Mouse (Mus musculus) limb, embryonic 10.5 days (tissue): ENCODE data around the gene Cabp4. TPM values are rescaled to one million over a fixed set of nuclear protein-coding genes. Genes with fewer than 3 reads are reported as not detected.
A peak's percentile ranks its signal among the peaks of the same experiment; 100 is the strongest.
"Not testable (repeated sequence)": the region's sequence is repeated elsewhere in the genome, so short reads cannot be mapped to it uniquely, and the experiment has no call there.

Source experiments
- DNase-seq: peaks from one replicate; pipeline ENCODE4 v3.0.0-alpha.2; 2017; ENCODE audit warnings: low spot score
- H3K27ac ChIP-seq: fragments of 300-500 bp; sonication (generic); 2 replicates; pipeline ENCODE4 v1.5.1; 2016; ENCODE audit warnings: mild to moderate bottlenecking
- H3K27me3 ChIP-seq: fragments of 300-500 bp; sonication (generic); 2 replicates; pipeline ENCODE4 v1.6.1; 2016; ENCODE audit warnings: low read depth, mild to moderate bottlenecking; ENCODE audit not compliant: poor library complexity, severe bottlenecking
- H3K36me3 ChIP-seq: fragments of 300-500 bp; sonication (generic); 2 replicates; pipeline ENCODE4 v1.6.1; 2016; ENCODE audit warnings: mild to moderate bottlenecking, moderate library complexity
- H3K4me1 ChIP-seq: fragments of 300-500 bp; sonication (generic); 2 replicates; pipeline ENCODE4 v1.6.1; 2016
- H3K4me3 ChIP-seq: fragments of 300-500 bp; sonication (generic); 2 replicates; pipeline ENCODE4 v1.5.1; 2016; ENCODE audit warnings: mild to moderate bottlenecking, moderate library complexity
- H3K9me3 ChIP-seq: fragments of 300-500 bp; sonication (generic); replicated peaks from 2 replicates; pipeline ENCODE4 v1.6.1; 2016; ENCODE audit warnings: mild to moderate bottlenecking
- WGBS: fragments of 180-500 bp; shearing (Covaris S2); methylation state at CpG from one replicate; pipeline ENCODE4 v1.1.7; 2016; 5-methylcytosine and 5-hydroxymethylcytosine counted together
- polyA plus RNA-seq: library from polyadenylated mRNA; unstranded; fragments of >200 nt; fragmentation: Nextera tagmentation; extraction: Ambion mirVana; gene quantifications from 2 replicates; pipeline ENCODE4 v1.2.1, GENCODE M21; 2016

The Cabp4 gene
- polyA plus RNA-seq, 1 experiment from 2014 or later: 0.15 TPM

GRCm38 (mm10) chr19:4136463-4136862 is 7.4 kb downstream of the Cabp4 start:
- WGBS: 83% methylated on average over 5 of the region's 5 CpGs
- Histone ChIP-seq H3K36me3 (peaks cover 22% of the 10 kb centered on the region), H3K27me3 (peaks cover 4% of the 10 kb centered on the region; the same call in 1 of the 2 replicates), H3K9me3 (no peaks in the 10 kb centered on the region), H3K27ac (no peak overlapping the region), H3K4me1 (no peaks in the 10 kb centered on the region), H3K4me3 (no peak overlapping the region)
- no peak for DNase-seq

DNA sequence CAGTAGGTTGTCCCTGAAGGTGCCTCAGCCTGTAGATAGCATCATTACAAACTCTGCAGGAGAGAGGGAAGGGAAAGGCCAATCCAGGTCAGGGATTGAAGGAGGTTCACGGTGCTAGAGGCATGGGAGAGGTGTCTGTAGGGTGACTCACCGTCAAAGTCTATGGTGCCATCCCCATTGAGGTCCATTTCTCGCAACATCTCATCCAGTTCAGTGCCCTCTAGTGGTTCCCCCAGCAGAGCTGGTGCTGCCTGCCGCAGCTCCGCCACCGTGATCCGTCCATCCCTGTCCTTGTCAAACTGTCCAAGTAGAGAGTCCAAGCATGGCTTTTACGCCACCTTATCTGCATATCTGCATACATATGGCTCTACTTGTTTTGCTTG is 7.9 kb downstream of the Cabp4 start:
- H3K36me3 ChIP-seq: peaks cover 27% of the 10 kb centered on the region
- not testable (repeated sequence) for DNase-seq, H3K9me3 ChIP-seq, H3K4me1 ChIP-seq, H3K27ac ChIP-seq, H3K4me3 ChIP-seq, H3K27me3 ChIP-seq
- WGBS: 30% methylated on average over 8 of the region's 8 CpGs

GRCm38 (mm10) chr19:4135229-4135962 is 8.4 kb downstream of the Cabp4 start:
- not testable (repeated sequence) for H3K9me3 ChIP-seq, DNase-seq, H3K4me3 ChIP-seq, H3K27me3 ChIP-seq, H3K4me1 ChIP-seq, H3K27ac ChIP-seq
- 87% methylated on average over 6 of the region's 6 CpGs for WGBS
- H3K36me3 ChIP-seq: peaks cover 32% of the 10 kb centered on the region

- H3K4me3 ChIP-seq: no peak overlapping the region
- H3K9me3 ChIP-seq: no peaks in the 10 kb centered on the region
- H3K27ac ChIP-seq: no peak overlapping the region
- no peaks in the 10 kb centered on the region for H3K4me1 ChIP-seq
- peaks cover 4% of the 10 kb centered on the region; the same call in 1 of the 2 replicates for H3K27me3 ChIP-seq
- WGBS: 90% methylated on average over 4 of the region's 4 CpGs
- H3K36me3 ChIP-seq: peaks cover 43% of the 10 kb centered on the region
- DNase-seq: no peak
Measured at GRCm38 (mm10) chr19:4134354-4134753, 9.5 kb downstream of the Cabp4 start.

- H3K4me1 ChIP-seq: peaks cover 10% of the 10 kb centered on the region
- H3K27ac ChIP-seq: no peak overlapping the region
- no peaks in the 10 kb centered on the region for H3K9me3 ChIP-seq
- H3K27me3 ChIP-seq: peaks cover 2% of the 10 kb centered on the region; the same call in 1 of the 2 replicates
- DNase-seq: no peak
- WGBS: 85% methylated on average over 2 of the region's 2 CpGs
- H3K4me3 ChIP-seq: no peak overlapping the region
- peaks cover 64% of the 10 kb centered on the region for H3K36me3 ChIP-seq
Measured at GRCm38 (mm10) chr19:4131768-4132167, 12.1 kb downstream of the Cabp4 start.

- Histone ChIP-seq H3K27me3 (no peaks in the 10 kb centered on the region), H3K36me3 (peaks cover 64% of the 10 kb centered on the region), H3K4me1 (peaks cover 15% of the 10 kb centered on the region), H3K4me3 (no peak overlapping the region; the same call in 1 of the 2 replicates), H3K27ac (no peak overlapping the region), H3K9me3 (no peaks in the 10 kb centered on the region)
- WGBS: 87% methylated on average over 5 of the region's 5 CpGs
- no peak for DNase-seq
Measured at GRCm38 (mm10) chr19:4131075-4131474, 12.8 kb downstream of the Cabp4 start.

DNA sequence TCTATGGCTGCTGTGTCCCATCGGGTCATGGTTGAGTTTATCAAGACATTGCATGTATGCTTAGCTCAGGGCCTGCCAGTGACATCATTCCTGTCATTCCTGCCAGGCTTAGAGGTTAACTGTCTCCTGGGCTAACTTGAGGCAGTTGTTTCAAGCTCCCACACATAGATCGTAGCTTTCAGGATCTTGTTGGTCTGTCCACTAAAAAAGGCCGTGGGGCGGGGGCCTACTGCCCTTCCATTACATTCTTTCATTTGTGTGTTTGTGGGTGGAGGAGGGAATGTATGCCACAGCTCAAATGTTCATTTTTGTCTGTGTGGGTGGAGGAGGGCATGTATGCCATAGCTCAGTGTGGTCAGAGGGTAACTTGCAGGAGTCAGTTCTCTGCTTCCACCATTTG is 13.7 kb downstream of the Cabp4 start:
- no peak for DNase-seq
- Histone ChIP-seq H3K4me1 (peaks cover 18% of the 10 kb centered on the region), H3K4me3 (no peak overlapping the region), H3K9me3 (no peaks in the 10 kb centered on the region), H3K27ac (no peak overlapping the region), H3K36me3 (peaks cover 64% of the 10 kb centered on the region), H3K27me3 (no peaks in the 10 kb centered on the region)
- 95% methylated on average over 4 of the region's 4 CpGs for WGBS

DNA sequence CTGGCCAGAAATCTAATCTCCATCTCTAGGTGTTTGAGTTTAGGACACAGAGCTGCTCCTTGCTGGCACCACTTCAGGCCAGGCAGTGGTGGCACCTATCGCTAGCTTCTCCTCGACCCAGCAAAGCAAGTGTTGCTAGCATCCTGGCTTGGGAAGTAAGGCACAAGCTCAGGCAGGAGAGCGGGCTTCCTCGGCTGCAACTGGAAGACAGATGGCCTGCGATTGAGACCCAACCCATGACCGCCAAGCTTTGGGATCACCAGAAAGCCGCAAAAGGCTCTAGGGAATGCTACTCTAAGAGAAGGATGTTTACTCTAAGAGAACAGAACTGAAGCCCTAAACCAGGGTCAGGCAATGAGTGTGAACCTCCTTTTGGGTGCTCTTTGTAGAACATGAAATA is 14.4 kb downstream of the Cabp4 start:
- Histone ChIP-seq H3K27ac (no peak overlapping the region), H3K9me3 (no peaks in the 10 kb centered on the region), H3K27me3 (no peaks in the 10 kb centered on the region), H3K4me1 (peaks cover 24% of the 10 kb centered on the region), H3K36me3 (peaks cover 64% of the 10 kb centered on the region), H3K4me3 (no peak overlapping the region)
- WGBS: 91% methylated on average over 7 of the region's 7 CpGs
- no peak for DNase-seq

DNA sequence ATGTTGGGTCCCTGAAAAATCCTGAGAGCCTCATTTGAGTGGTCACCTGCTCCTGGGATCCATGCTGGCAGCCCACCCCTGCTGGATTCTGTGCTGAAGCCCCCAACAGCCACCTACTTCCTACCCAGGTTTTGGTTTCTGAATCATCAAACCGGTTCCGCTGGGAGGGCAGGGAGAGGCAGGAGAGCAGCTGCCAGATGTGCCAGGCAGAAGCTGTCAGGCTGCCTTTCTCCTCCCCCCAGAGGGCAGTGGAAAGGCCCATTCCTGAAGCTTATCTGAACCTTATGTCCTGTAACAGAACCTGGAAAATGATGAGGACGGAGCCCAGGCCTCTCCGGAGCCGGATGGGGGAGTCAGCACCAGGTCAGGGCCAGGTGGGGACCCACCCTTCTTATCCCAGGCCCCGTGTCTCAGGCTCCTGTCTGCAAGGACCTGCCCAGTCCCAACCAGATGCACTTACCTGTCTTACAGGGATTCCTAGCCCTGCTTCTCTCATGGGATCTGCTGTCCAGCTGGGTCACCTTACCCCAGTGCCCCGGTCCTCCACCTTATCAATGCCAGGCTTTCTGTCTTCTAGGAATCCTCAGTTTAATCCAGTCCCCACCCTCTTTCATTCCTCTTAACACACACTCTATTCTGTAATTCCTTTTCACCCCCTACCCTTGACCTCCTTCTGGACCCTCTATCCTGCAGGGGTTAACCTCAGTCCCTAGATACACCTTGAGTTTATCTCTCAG is 16.9 kb downstream of the Cabp4 start:
- no peaks in the 10 kb centered on the region for H3K9me3 ChIP-seq
- H3K27me3 ChIP-seq: no peaks in the 10 kb centered on the region
- DNase-seq: no peak
- 60% methylated on average over 7 of the region's 7 CpGs for WGBS
- H3K4me3 ChIP-seq: peak overlapping the region; percentile 82
- H3K27ac ChIP-seq: peak overlapping the region; percentile 92
- H3K36me3 ChIP-seq: peaks cover 47% of the 10 kb centered on the region
- peaks cover 30% of the 10 kb centered on the region for H3K4me1 ChIP-seq

DNA sequence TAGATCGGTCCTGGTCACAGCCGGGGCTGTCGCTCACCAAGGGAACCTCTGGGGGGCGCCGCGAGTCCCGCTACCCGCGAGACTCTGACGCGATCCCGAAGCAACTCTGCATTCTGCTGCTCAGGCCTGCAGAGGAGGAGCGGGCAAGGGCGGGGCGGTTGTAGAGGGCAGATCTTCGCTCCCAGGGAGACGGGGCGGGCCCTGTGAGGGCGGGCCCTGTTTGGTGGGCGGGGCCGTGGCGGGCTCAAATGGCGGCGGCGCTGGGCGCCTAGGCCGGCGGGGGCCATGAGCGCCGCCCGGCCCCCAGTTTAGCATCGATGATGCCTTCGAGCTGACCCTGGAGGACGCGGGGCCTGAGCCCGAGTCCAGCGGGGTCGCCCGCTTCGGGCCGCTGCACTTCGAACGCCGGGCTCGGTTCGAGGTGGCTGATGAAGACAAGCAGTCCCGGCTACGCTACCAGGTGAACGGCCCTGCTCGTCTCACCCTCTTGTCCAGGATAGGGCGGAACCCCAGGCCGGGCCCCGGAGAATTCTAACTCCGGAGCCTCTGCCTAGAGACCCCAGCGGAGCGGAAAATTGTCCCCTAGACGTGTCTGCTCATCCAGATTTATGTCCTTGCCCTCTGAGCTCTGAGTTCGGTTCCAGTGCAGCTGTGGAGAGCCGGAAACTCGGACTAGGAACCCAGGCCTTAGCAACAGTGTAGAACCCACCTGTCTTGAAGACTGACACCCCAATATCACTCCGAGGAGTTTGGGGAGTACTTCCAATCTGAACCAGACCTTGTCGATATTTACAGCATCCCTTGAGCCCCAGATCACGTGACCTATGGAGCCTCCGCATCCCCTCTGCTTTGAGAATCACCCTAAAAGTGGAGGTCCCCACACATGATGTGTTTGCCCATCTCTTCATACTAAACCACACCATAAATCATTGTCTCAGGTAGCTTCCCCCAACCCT is 17.8 kb downstream of the Cabp4 start, which contains the start of gene Aip:
Gene Aip, minus strand, starts transcription at position 118 of the 956 bp plus-strand sequence.
- WGBS: 1% methylated on average over 64 of the region's 64 CpGs
- Histone ChIP-seq H3K4me3 (peak within 1 kb of the TSS; percentile 82), H3K4me1 (peaks cover 32% of the 10 kb centered on the region), H3K9me3 (no peaks in the 10 kb centered on the region), H3K36me3 (peaks cover 38% of the 10 kb centered on the region), H3K27ac (peak within 1 kb of the TSS; percentile 92), H3K27me3 (no peaks in the 10 kb centered on the region)
- peak; percentile 98 for DNase-seq

GRCm38 (mm10) chr19:4125268-4125667 is 18.6 kb downstream of the Cabp4 start:
- WGBS: 21% methylated on average over 4 of the region's 4 CpGs
- H3K27me3 ChIP-seq, H3K9me3 ChIP-seq, DNase-seq: not testable (repeated sequence)
- Histone ChIP-seq H3K27ac (peak overlapping the region; percentile 92), H3K4me1 (peaks cover 40% of the 10 kb centered on the region), H3K4me3 (peak overlapping the region; percentile 82), H3K36me3 (peaks cover 31% of the 10 kb centered on the region)

- Histone ChIP-seq H3K27me3 (no peaks in the 10 kb centered on the region), H3K4me1 (peaks cover 42% of the 10 kb centered on the region), H3K27ac (no peak overlapping the region), H3K36me3 (peaks cover 25% of the 10 kb centered on the region), H3K9me3 (no peaks in the 10 kb centered on the region), H3K4me3 (no peak overlapping the region)
- 82% methylated on average over 4 of the region's 4 CpGs for WGBS
- DNase-seq: no peak
Measured at GRCm38 (mm10) chr19:4124432-4124831, 19.4 kb downstream of the Cabp4 start.
